Mouse (Mus musculus): ENCODE results near the gene Car8.
"Not testable (repeated sequence)": the region's sequence is repeated elsewhere in the genome, so short reads cannot be mapped to it uniquely, and the experiment has no call there.

Car8 gene

GRCm38 (mm10) chr4:8201631-8202030 lies 37.2 kb downstream of the Car8 start:
- DNase-seq: peak; percentile 80

- DNase-seq: peak; percentile 99
Measured at GRCm38 (mm10) chr4:8200081-8200480, 38.8 kb downstream of the Car8 start.

GRCm38 (mm10) chr4:8198033-8198432 lies 40.8 kb downstream of the Car8 start:
- DNase-seq: peak; percentile 95

- peak; percentile 84 for DNase-seq
Measured at GRCm38 (mm10) chr4:8190441-8190840, 48.4 kb downstream of the Car8 start.

- DNase-seq: peak; percentile 41
Measured at GRCm38 (mm10) chr4:8186921-8187687, 51.7 kb downstream of the Car8 start.

- peak; percentile 92 for DNase-seq
Measured at GRCm38 (mm10) chr4:8180576-8180975, 58.3 kb downstream of the Car8 start.

- DNase-seq: no peak
Measured at GRCm38 (mm10) chr4:8154589-8155198, 84.1 kb downstream of the Car8 start.

GRCm38 (mm10) chr4:8153926-8154325 lies 84.9 kb downstream of the Car8 start:
- DNase-seq: not testable (repeated sequence)

- DNase-seq: no peak
Measured at GRCm38 (mm10) chr4:8137403-8137802, 101.4 kb downstream of the Car8 start.

GRCm38 (mm10) chr4:8132024-8132423 lies 106.8 kb downstream of the Car8 start:
- DNase-seq: no peak

GRCm38 (mm10) chr4:8113558-8113957 lies 125.3 kb downstream of the Car8 start:
- peak; percentile 97 for DNase-seq

- DNase-seq: no peak
Measured at GRCm38 (mm10) chr4:8111891-8112290, 127.0 kb downstream of the Car8 start.

GRCm38 (mm10) chr4:8109906-8110567 lies 128.8 kb downstream of the Car8 start:
- DNase-seq: no peak

GRCm38 (mm10) chr4:8101466-8101865 lies 137.4 kb downstream of the Car8 start:
- no peak for DNase-seq

- DNase-seq: no peak
Measured at GRCm38 (mm10) chr4:8098084-8098483, 140.8 kb downstream of the Car8 start.

GRCm38 (mm10) chr4:8097683-8098082 lies 141.2 kb downstream of the Car8 start:
- no peak for DNase-seq

GRCm38 (mm10) chr4:8093566-8093965 lies 145.3 kb downstream of the Car8 start:
- not testable (repeated sequence) for DNase-seq

Measured in heart, adult 11 months (tissue).